Mouse (Mus musculus) heart, postnatal 0 days (tissue): ENCODE results near the gene Lrmp.

ENCODE experiments used
- CTCF ChIP-seq: IDR thresholded peaks from 2 replicates; pipeline ENCODE4 v1.5.1; 2016; ENCODE audit warnings: antibody characterized with exemption, control low read depth, low read depth
- EP300 ChIP-seq: IDR thresholded peaks from 2 replicates; pipeline ENCODE4 v1.6.1; 2016; ENCODE audit warnings: antibody characterized with exemption, low read depth

DNA sequence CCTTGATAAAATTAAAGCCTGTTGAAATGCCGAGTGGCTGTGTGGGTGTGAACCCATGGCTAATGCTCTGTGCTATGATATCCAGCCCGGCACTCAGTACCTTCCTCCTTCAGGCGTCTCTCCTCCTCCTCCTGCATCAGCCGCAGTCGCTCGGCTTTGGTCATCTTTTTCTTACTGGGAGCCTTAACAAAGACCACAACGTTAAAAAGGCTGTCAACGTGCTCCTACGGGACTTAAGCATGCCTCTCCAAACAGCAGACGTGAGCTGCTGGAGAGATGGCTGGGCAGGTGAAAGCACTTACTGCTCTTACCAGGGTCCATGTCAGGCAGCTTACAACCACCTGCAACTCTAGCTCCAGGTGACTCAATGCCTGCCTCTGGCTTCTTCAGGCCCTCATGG, 89.7 kb downstream of the Lrmp start:
- TF ChIP-seq CTCF (no peak), EP300 (no peak)
